Mouse (Mus musculus): ENCODE measurements at regions not wholly inside any gene's neighbourhood (a gene's known extent, or its start where the extent isn't known, plus 50 kb on each side); places are given as distances from the start of the nearest gene placed in this dataset.

GRCm38 (mm10) chr6:98099126-98099525 lies 243.4 kb downstream of the Gm765 start:
- TF ChIP-seq MYOG (IDR thresholded peaks at IDR 0.05; ENCODE audit: control insufficient read depth, extremely low read depth, insufficient read length) (no peak), CTCF (IDR thresholded peaks at IDR 0.05; ENCODE audit: control insufficient read depth, insufficient read depth, insufficient read length) (no peak), USF1 (IDR thresholded peaks at IDR 0.05; ENCODE audit: low read depth) (no peak), MYOD1 (IDR thresholded peaks at IDR 0.05; ENCODE audit: control insufficient read depth, insufficient read length, low read depth) (no peak), FOSL1 (IDR thresholded peaks at IDR 0.05; ENCODE audit: insufficient read depth, low read length, poor library complexity, severe bottlenecking) (no peak)

All from C2C12 (cell line).